Comparison of ENCODE assay signal across 8 mouse cellular contexts in genomic region chr7:31017104-31017901, GRCm38 (mm10). TPM values are rescaled to one million over a fixed set of nuclear protein-coding genes. Genes with fewer than 3 reads are reported as not detected.
A peak's percentile ranks its signal among the peaks of the same experiment; 100 is the strongest.
DNase-seq lines count a peak whose midpoint lies in the region; ATAC-seq lines count a peak whose summit lies in the region.

No protein-coding gene starts in this region.

- H3K36me3 ChIP-seq in midbrain, embryonic 16.5 days (ENCODE audit: control insufficient read depth, insufficient read depth, low read length), result no peaks in the 10 kb centered on the region
- H3K36me3 ChIP-seq in midbrain, embryonic 11.5 days (ENCODE audit: control insufficient read depth, insufficient read depth, low read length), result no peaks in the 10 kb centered on the region
- H3K36me3 ChIP-seq in hindbrain, embryonic 14.5 days (replicated peaks; ENCODE audit: control insufficient read depth, insufficient read depth), result no peaks in the 10 kb centered on the region

- H3K9me3 ChIP-seq in midbrain, embryonic 16.5 days (replicated peaks; ENCODE audit: control insufficient read depth, low read length, poor library complexity, severe bottlenecking), result no peaks in the 10 kb centered on the region
- H3K9me3 ChIP-seq in midbrain, embryonic 11.5 days (ENCODE audit: control insufficient read depth, low read length), result no peaks in the 10 kb centered on the region
- H3K9me3 ChIP-seq in hindbrain, embryonic 14.5 days (ENCODE audit: control insufficient read depth, low read length), result no peaks in the 10 kb centered on the region

- intact Hi-C loops in left cerebral cortex, postnatal 36 days (cut with DNase I), result no loop called here

- no peak overlapping the region for H3K27ac ChIP-seq in midbrain, embryonic 16.5 days (ENCODE audit: low read length)
- H3K27ac ChIP-seq in midbrain, embryonic 11.5 days (ENCODE audit: low read depth, low read length), result no peak overlapping the region
- no peak overlapping the region for H3K27ac ChIP-seq in hindbrain, embryonic 14.5 days

- no peaks in the 10 kb centered on the region; the same call in none of the 2 replicates for H3K4me1 ChIP-seq in midbrain, embryonic 16.5 days (ENCODE audit: control insufficient read depth, insufficient read depth, low read length)
- H3K4me1 ChIP-seq in midbrain, embryonic 11.5 days (ENCODE audit: control insufficient read depth, insufficient read depth, low read length), result no peaks in the 10 kb centered on the region
- no peaks in the 10 kb centered on the region for H3K4me1 ChIP-seq in hindbrain, embryonic 14.5 days (replicated peaks; ENCODE audit: control insufficient read depth, insufficient read depth, low read length)

- peak; percentile 49 to 64 for DNase-seq in cerebellum, postnatal 14 days
- no peak for DNase-seq in cerebellum, adult 11 months
- no peak for DNase-seq in midbrain, embryonic 11.5 days (ENCODE audit: low spot score, missing footprints)
- DNase-seq in hindbrain, embryonic 14.5 days (ENCODE audit: low spot score), result peak; percentile 64
- peak; percentile 76 to 80 for DNase-seq in left cerebral cortex, postnatal 36 days (ENCODE audit: low spot score in 2 of 2)
- no peak for DNase-seq in thymus, postnatal 25 days
- DNase-seq in T-cell, adult 2 months (ENCODE audit: low spot score), result no peak

- H3K9ac ChIP-seq in midbrain, embryonic 16.5 days (ENCODE audit: low read depth, low read length), result no peak overlapping the region
- H3K9ac ChIP-seq in midbrain, embryonic 11.5 days (ENCODE audit: low read length), result no peak overlapping the region
- H3K9ac ChIP-seq in hindbrain, embryonic 14.5 days, result no peak overlapping the region

- H3K4me3 ChIP-seq in midbrain, embryonic 16.5 days (ENCODE audit: low read depth, low read length), result no peak overlapping the region
- H3K4me3 ChIP-seq in midbrain, embryonic 11.5 days (ENCODE audit: low read depth, low read length), result no peak overlapping the region
- no peak overlapping the region for H3K4me3 ChIP-seq in hindbrain, embryonic 14.5 days (replicated peaks; ENCODE audit: low read length)

- WGBS in midbrain, embryonic 16.5 days, result 60% methylated on average over 10 of the region's 10 CpGs
- WGBS in midbrain, embryonic 11.5 days, result 75% methylated on average over 10 of the region's 10 CpGs
- WGBS in hindbrain, embryonic 14.5 days, result 57% methylated on average over 10 of the region's 10 CpGs

- H3K4me2 ChIP-seq in midbrain, embryonic 16.5 days (ENCODE audit: low read length), result no peak overlapping the region
- no peak overlapping the region for H3K4me2 ChIP-seq in midbrain, embryonic 11.5 days
- no peak overlapping the region for H3K4me2 ChIP-seq in hindbrain, embryonic 14.5 days (replicated peaks)

- H3K27me3 ChIP-seq in midbrain, embryonic 16.5 days (ENCODE audit: control insufficient read depth, insufficient read depth, low read depth, low read length), result no peaks in the 10 kb centered on the region
- no peaks in the 10 kb centered on the region for H3K27me3 ChIP-seq in midbrain, embryonic 11.5 days (ENCODE audit: control insufficient read depth, insufficient read depth, low read length)
- H3K27me3 ChIP-seq in hindbrain, embryonic 14.5 days (ENCODE audit: control insufficient read depth, insufficient read depth, low read length), result no peaks in the 10 kb centered on the region

- 0 out of 2 replicates have a peak, but pooled peaks have one; percentile 54 for ATAC-seq in midbrain, embryonic 16.5 days
- no peak for ATAC-seq in midbrain, embryonic 11.5 days (ENCODE audit: low FRiP score)
- peak; percentile 21; the same call in 1 of the 2 replicates for ATAC-seq in hindbrain, embryonic 14.5 days (ENCODE audit: low FRiP score)

RNA-seq across cellular contexts. Expression of gene Fxyd5, which starts 25.0 kb away (rescaled TPM):
- polyA plus RNA-seq in midbrain, embryonic 16.5 days (2015; fragmentation: Nextera tagmentation; extraction: Ambion mirVana), result 19.0 and 24.4 TPM in 2 replicates
- 11.3 and 12.6 TPM in 2 replicates for polyA plus RNA-seq in midbrain, embryonic 11.5 days (2014; fragmentation: Nextera tagmentation; extraction: Ambion mirVana)
- polyA plus RNA-seq in hindbrain, embryonic 14.5 days (2014; fragmentation: Nextera tagmentation; extraction: Ambion mirVana), result 13.6 and 14.8 TPM in 2 replicates
- total RNA-seq in left cerebral cortex, postnatal 36 days (2021), result 10 to 100 TPM; 19.8 to 39.0 TPM

RNA-seq across cellular contexts. Expression of gene Fxyd7, which starts 34.0 kb away (rescaled TPM):
- polyA plus RNA-seq in midbrain, embryonic 16.5 days (2015; fragmentation: Nextera tagmentation; extraction: Ambion mirVana), result 188 and 270 TPM in 2 replicates
- polyA plus RNA-seq in midbrain, embryonic 11.5 days (2014; fragmentation: Nextera tagmentation; extraction: Ambion mirVana), result 5.4 and 6.2 TPM in 2 replicates
- polyA plus RNA-seq in hindbrain, embryonic 14.5 days (2014; fragmentation: Nextera tagmentation; extraction: Ambion mirVana), result 236 and 249 TPM in 2 replicates
- total RNA-seq in left cerebral cortex, postnatal 36 days (2021), result 100 to 1,000 TPM; 184 to 245 TPM

RNA-seq across cellular contexts. Expression of gene Fxyd1, which starts 39.7 kb away (rescaled TPM):
- polyA plus RNA-seq in midbrain, embryonic 16.5 days (2015; fragmentation: Nextera tagmentation; extraction: Ambion mirVana), result 11.2 and 17.3 TPM in 2 replicates
- 4.8 and 5.4 TPM in 2 replicates for polyA plus RNA-seq in midbrain, embryonic 11.5 days (2014; fragmentation: Nextera tagmentation; extraction: Ambion mirVana)
- 34.1 and 59.0 TPM in 2 replicates for polyA plus RNA-seq in hindbrain, embryonic 14.5 days (2014; fragmentation: Nextera tagmentation; extraction: Ambion mirVana)
- total RNA-seq in left cerebral cortex, postnatal 36 days (2021), result 10 to 100 TPM; 75.9 to 86.2 TPM

RNA-seq across cellular contexts. Expression of gene Lgi4, which starts 41.8 kb away (rescaled TPM):
- 0.15 and 0.35 TPM in 2 replicates for polyA plus RNA-seq in midbrain, embryonic 16.5 days (2015; fragmentation: Nextera tagmentation; extraction: Ambion mirVana)
- 0.58 and 0.85 TPM in 2 replicates for polyA plus RNA-seq in midbrain, embryonic 11.5 days (2014; fragmentation: Nextera tagmentation; extraction: Ambion mirVana)
- polyA plus RNA-seq in hindbrain, embryonic 14.5 days (2014; fragmentation: Nextera tagmentation; extraction: Ambion mirVana), result 0.28 and 0.60 TPM in 2 replicates
- 10 to 100 TPM; 27.4 to 28.7 TPM for total RNA-seq in left cerebral cortex, postnatal 36 days (2021)

RNA-seq across cellular contexts. Expression of gene Fam187b, which starts 43.7 kb away (rescaled TPM):
- polyA plus RNA-seq in midbrain, embryonic 16.5 days (2015; fragmentation: Nextera tagmentation; extraction: Ambion mirVana), result 0.60 and 0.84 TPM in 2 replicates
- 0.25 and 0.62 TPM in 2 replicates for polyA plus RNA-seq in midbrain, embryonic 11.5 days (2014; fragmentation: Nextera tagmentation; extraction: Ambion mirVana)
- 0.22 and 1.0 TPM in 2 replicates for polyA plus RNA-seq in hindbrain, embryonic 14.5 days (2014; fragmentation: Nextera tagmentation; extraction: Ambion mirVana)
- total RNA-seq in left cerebral cortex, postnatal 36 days (2021), result not detected

Comparison
In these comparisons a context has a peak if more than half of its experiments do, and no peak if none do; other contexts are left out.
1. DNase-seq: peak in cerebellum, postnatal 14 days (2 of 2), hindbrain, embryonic 14.5 days (single experiment) and left cerebral cortex, postnatal 36 days (2 of 2); none in cerebellum, adult 11 months (single experiment), midbrain, embryonic 11.5 days (single experiment), thymus, postnatal 25 days (single experiment) and T-cell, adult 2 months (single experiment).
2. RNA of gene Fxyd7, which starts 34.0 kb away (polyA plus RNA-seq): 188 to 270 TPM in midbrain, embryonic 16.5 days and 236 to 249 TPM in hindbrain, embryonic 14.5 days; 5.4 to 6.2 TPM in midbrain, embryonic 11.5 days; every median in the first group is over 10 times any median in the second.